Mouse (Mus musculus) heart, postnatal 0 days (tissue): ENCODE measurements at regions not wholly inside any gene's neighbourhood (a gene's known extent, or its start where the extent isn't known, plus 50 kb on each side); places are given as distances from the start of the nearest gene placed in this dataset.
A peak's percentile ranks its signal among the peaks of the same experiment; 100 is the strongest.

Experiments used
- ATAC-seq: fragments of 200-750 bp; cut with Nextera tagmentation; 2 replicates; pipeline ENCODE4 v1.8.0; 2017; ENCODE audit warnings: low read depth, moderate number of reproducible peaks, moderate library complexity; ENCODE audit not compliant: insufficient read depth
- DNase-seq: peaks from one replicate; pipeline ENCODE4 v3.0.0-alpha.2; 2016; ENCODE audit warnings: low spot score
- H3K27ac ChIP-seq: fragments of 300-500 bp; sonication (generic); 2 replicates; pipeline ENCODE4 v1.5.1; 2014; ENCODE audit warnings: low read depth, mild to moderate bottlenecking
- H3K27me3 ChIP-seq: fragments of 300-500 bp; sonication (generic); 2 replicates; pipeline ENCODE4 v1.6.1; 2014; ENCODE audit warnings: low read length, mixed read lengths; ENCODE audit not compliant: control insufficient read depth, insufficient read depth
- H3K36me3 ChIP-seq: fragments of 300-500 bp; sonication (generic); replicated peaks from 2 replicates; pipeline ENCODE4 v1.6.1; 2014; ENCODE audit warnings: low read length, mixed read lengths; ENCODE audit not compliant: control insufficient read depth, insufficient read depth
- H3K4me1 ChIP-seq: fragments of 300-500 bp; sonication (generic); 2 replicates; pipeline ENCODE4 v1.6.1; 2014; ENCODE audit warnings: antibody characterized with exemption; ENCODE audit not compliant: control insufficient read depth, insufficient read depth
- H3K4me2 ChIP-seq: fragments of 300-500 bp; sonication (generic); 2 replicates; pipeline ENCODE4 v1.6.1; 2014; ENCODE audit warnings: low read depth, mild to moderate bottlenecking, low read length, moderate library complexity
- H3K4me3 ChIP-seq: fragments of 300-500 bp; sonication (generic); 2 replicates; pipeline ENCODE4 v1.5.1; 2014; ENCODE audit warnings: low read depth, low read length
- H3K9ac ChIP-seq: fragments of 300-500 bp; sonication (generic); replicated peaks from 2 replicates; pipeline ENCODE4 v1.6.1; 2014; ENCODE audit warnings: low read depth, low read length, mixed read lengths
- H3K9me3 ChIP-seq: fragments of 300-500 bp; sonication (generic); replicated peaks from 2 replicates; pipeline ENCODE4 v1.6.1; 2016; ENCODE audit warnings: low read length; ENCODE audit not compliant: control insufficient read depth
- CTCF ChIP-seq: IDR thresholded peaks from 2 replicates; pipeline ENCODE4 v1.5.1; 2016; ENCODE audit warnings: antibody characterized with exemption, control low read depth, low read depth
- EP300 ChIP-seq: IDR thresholded peaks from 2 replicates; pipeline ENCODE4 v1.6.1; 2016; ENCODE audit warnings: antibody characterized with exemption, low read depth
- WGBS: fragments of 180-500 bp; shearing (Covaris S2); extraction: QIAGEN DNeasy Blood & Tissue Kit; methylation state at CpG from one replicate; pipeline ENCODE4 v1.1.7; 2014; 5-methylcytosine and 5-hydroxymethylcytosine counted together

DNA sequence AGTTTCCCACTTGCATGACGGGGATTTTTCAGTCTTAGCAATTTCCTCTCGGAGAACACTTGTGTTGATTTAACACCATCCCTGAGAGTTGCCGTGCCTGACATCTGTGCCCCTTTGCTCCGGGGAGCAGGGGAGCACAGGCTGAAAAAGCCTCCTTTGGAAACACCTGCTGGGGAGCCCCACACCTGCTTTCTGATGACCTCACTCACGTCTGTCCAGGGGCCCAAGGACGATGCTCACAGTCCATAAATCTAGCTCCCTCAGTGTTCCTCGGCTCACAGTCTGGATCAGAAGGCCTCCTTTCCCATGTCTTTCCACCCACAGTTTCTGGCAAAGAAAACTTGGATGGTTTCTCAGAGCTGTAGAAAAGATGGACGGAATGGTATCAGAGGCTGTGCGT lies 208.7 kb downstream of the Pmp22 start:
- H3K4me3 ChIP-seq, result no peak overlapping the region
- H3K27me3 ChIP-seq, result no peaks in the 10 kb centered on the region
- H3K27ac ChIP-seq, result no peak overlapping the region
- H3K4me2 ChIP-seq, result no peak overlapping the region
- no peaks in the 10 kb centered on the region for H3K36me3 ChIP-seq
- H3K9me3 ChIP-seq, result peaks cover 4% of the 10 kb centered on the region; the same call in 1 of the 2 replicates
- H3K4me1 ChIP-seq, result no peaks in the 10 kb centered on the region
- DNase-seq (no peak), ATAC-seq (no peak)
- WGBS, result 76% methylated on average over 9 of the region's 9 CpGs
- TF ChIP-seq CTCF (no peak), EP300 (no peak)
- no peak overlapping the region for H3K9ac ChIP-seq

GRCm38 (mm10) chr11:63338277-63338676 lies 209.5 kb downstream of the Pmp22 start:
- DNase-seq (no peak), ATAC-seq (no peak)
- peaks cover 4% of the 10 kb centered on the region; the same call in 1 of the 2 replicates for H3K9me3 ChIP-seq
- no peaks in the 10 kb centered on the region for H3K4me1 ChIP-seq
- WGBS, result 100% methylated on average over 1 of the region's 1 CpGs
- H3K9ac ChIP-seq, result no peak overlapping the region
- H3K27ac ChIP-seq, result no peak overlapping the region
- H3K36me3 ChIP-seq, result no peaks in the 10 kb centered on the region
- no peak for TF ChIP-seq CTCF
- TF ChIP-seq EP300, result no peak
- H3K4me2 ChIP-seq, result no peak overlapping the region
- H3K27me3 ChIP-seq, result no peaks in the 10 kb centered on the region
- no peak overlapping the region for H3K4me3 ChIP-seq

- H3K4me1 ChIP-seq, result peaks cover 7% of the 10 kb centered on the region; the same call in 1 of the 2 replicates
- H3K36me3 ChIP-seq, result no peaks in the 10 kb centered on the region
- no peak for DNase-seq
- no peak for ATAC-seq
- no peak overlapping the region for H3K27ac ChIP-seq
- H3K9ac ChIP-seq, result no peak overlapping the region
- no peak overlapping the region for H3K4me3 ChIP-seq
- H3K27me3 ChIP-seq, result no peaks in the 10 kb centered on the region
- 82% methylated on average over 4 of the region's 4 CpGs for WGBS
- no peak overlapping the region for H3K4me2 ChIP-seq
- H3K9me3 ChIP-seq, result no peaks in the 10 kb centered on the region
- no peak for TF ChIP-seq EP300
- TF ChIP-seq CTCF, result no peak
Measured at GRCm38 (mm10) chr11:63345653-63346052, 216.9 kb downstream of the Pmp22 start.

- Histone ChIP-seq H3K4me3 (no peak overlapping the region), H3K9ac (no peak overlapping the region), H3K36me3 (no peaks in the 10 kb centered on the region), H3K9me3 (no peaks in the 10 kb centered on the region), H3K4me2 (no peak overlapping the region), H3K27ac (peak overlapping the region; percentile 13), H3K4me1 (peaks cover 7% of the 10 kb centered on the region; the same call in 1 of the 2 replicates), H3K27me3 (no peaks in the 10 kb centered on the region)
- ATAC-seq (peak; percentile 41; the same call in 1 of the 2 replicates), DNase-seq (peak; percentile 13)
- TF ChIP-seq CTCF (no peak), EP300 (peak; percentile 62)
- 20% methylated on average over 7 of the region's 7 CpGs for WGBS
Measured at GRCm38 (mm10) chr11:63350123-63350696, 221.4 kb downstream of the Pmp22 start.

DNA sequence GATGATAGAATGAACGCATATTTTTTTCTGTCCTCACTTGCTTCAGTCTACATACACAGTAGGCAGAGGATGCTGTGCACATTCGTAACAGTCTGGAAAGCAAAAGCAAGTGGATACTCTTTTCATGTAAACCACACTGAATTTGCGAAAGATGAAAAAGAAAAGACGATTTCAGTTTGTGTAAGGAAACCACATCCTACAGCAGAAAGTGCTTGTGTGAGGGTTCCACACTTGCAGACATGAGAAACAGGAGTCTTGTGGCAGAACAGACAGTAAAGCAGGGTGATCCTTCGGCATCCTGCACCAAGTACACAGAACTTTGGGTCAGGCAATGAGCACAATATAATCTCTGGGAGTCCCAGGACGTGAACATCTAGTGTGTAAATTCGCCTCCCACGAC lies 223.2 kb downstream of the Pmp22 start:
- 88% methylated on average over 8 of the region's 8 CpGs for WGBS
- DNase-seq, result no peak
- ATAC-seq, result no peak
- H3K9ac ChIP-seq, result no peak overlapping the region
- peaks cover 7% of the 10 kb centered on the region; the same call in 1 of the 2 replicates for H3K4me1 ChIP-seq
- no peak for TF ChIP-seq CTCF
- TF ChIP-seq EP300, result no peak
- H3K27ac ChIP-seq, result peak overlapping the region; percentile 63; the same call in 1 of the 2 replicates
- H3K9me3 ChIP-seq, result no peaks in the 10 kb centered on the region
- H3K27me3 ChIP-seq, result no peaks in the 10 kb centered on the region
- H3K36me3 ChIP-seq, result no peaks in the 10 kb centered on the region
- H3K4me3 ChIP-seq, result no peak overlapping the region
- no peak overlapping the region for H3K4me2 ChIP-seq

- no peak for DNase-seq
- ATAC-seq, result no peak
- 47% methylated on average over 3 of the region's 3 CpGs for WGBS
Measured at GRCm38 (mm10) chr11:63352990-63353389, 224.2 kb downstream of the Pmp22 start.

More at GRCm38 (mm10) chr11:63352990-63353389, 224.2 kb downstream of the Pmp22 start:
- H3K4me1 ChIP-seq, result peaks cover 7% of the 10 kb centered on the region; the same call in 1 of the 2 replicates
- TF ChIP-seq EP300 (no peak), CTCF (no peak)
- H3K27ac ChIP-seq, result no peak overlapping the region; the same call in 1 of the 2 replicates
- no peaks in the 10 kb centered on the region for H3K27me3 ChIP-seq
- no peak overlapping the region for H3K4me2 ChIP-seq
- no peaks in the 10 kb centered on the region for H3K36me3 ChIP-seq
- H3K9me3 ChIP-seq, result no peaks in the 10 kb centered on the region
- no peak overlapping the region for H3K9ac ChIP-seq
- no peak overlapping the region for H3K4me3 ChIP-seq
